Mouse (Mus musculus) neural tube, embryonic 13.5 days (tissue): ENCODE results near the gene Lix1l. TPM values are rescaled to one million over a fixed set of nuclear protein-coding genes. Genes with fewer than 3 reads are reported as not detected.

ENCODE experiments used
- ATAC-seq: fragments of 200-750 bp; cut with Nextera tagmentation; 2 replicates; pipeline ENCODE4 v1.8.0; 2017; ENCODE audit warnings: low read depth, mild to moderate bottlenecking, moderate TSS enrichment, moderate library complexity
- H3K27ac ChIP-seq: fragments of 300-500 bp; sonication (generic); replicated peaks from 2 replicates; pipeline ENCODE4 v1.5.1; 2015; ENCODE audit warnings: moderate library complexity, mild to moderate bottlenecking, inconsistent platforms
- H3K27me3 ChIP-seq: fragments of 300-500 bp; sonication (generic); 2 replicates; pipeline ENCODE4 v1.6.1; 2015; ENCODE audit warnings: mild to moderate bottlenecking, inconsistent platforms
- H3K36me3 ChIP-seq: fragments of 300-500 bp; sonication (generic); 2 replicates; pipeline ENCODE4 v1.6.1; 2015; ENCODE audit warnings: mild to moderate bottlenecking, inconsistent platforms
- H3K4me1 ChIP-seq: fragments of 300-500 bp; sonication (generic); replicated peaks from 2 replicates; pipeline ENCODE4 v1.6.1; 2015; ENCODE audit warnings: inconsistent platforms
- H3K4me2 ChIP-seq: fragments of 300-500 bp; sonication (generic); 2 replicates; pipeline ENCODE4 v1.6.1; 2015; ENCODE audit warnings: inconsistent platforms, mild to moderate bottlenecking, moderate library complexity
- H3K4me3 ChIP-seq: fragments of 300-500 bp; sonication (generic); 2 replicates; pipeline ENCODE4 v1.5.1; 2015; ENCODE audit warnings: mild to moderate bottlenecking, inconsistent platforms
- H3K9ac ChIP-seq: fragments of 300-500 bp; sonication (generic); 2 replicates; pipeline ENCODE4 v1.6.1; 2015; ENCODE audit warnings: moderate library complexity, mild to moderate bottlenecking, inconsistent platforms
- H3K9me3 ChIP-seq: fragments of 300-500 bp; sonication (generic); 2 replicates; pipeline ENCODE4 v1.6.1; 2016; ENCODE audit warnings: inconsistent platforms
- WGBS: fragments of 180-500 bp; shearing (Covaris S2); methylation state at CpG from one replicate; pipeline ENCODE4 v1.1.7; 2015; 5-methylcytosine and 5-hydroxymethylcytosine counted together
- polyA plus RNA-seq: library from polyadenylated mRNA; unstranded; fragments of >200 nt; fragmentation: Nextera tagmentation; extraction: Ambion mirVana; gene quantifications from 2 replicates; pipeline ENCODE4 v1.2.1, GENCODE M21; 2015

Gene Lix1l
- polyA plus RNA-seq = 6.0 and 7.6 TPM in 2 replicates

DNA sequence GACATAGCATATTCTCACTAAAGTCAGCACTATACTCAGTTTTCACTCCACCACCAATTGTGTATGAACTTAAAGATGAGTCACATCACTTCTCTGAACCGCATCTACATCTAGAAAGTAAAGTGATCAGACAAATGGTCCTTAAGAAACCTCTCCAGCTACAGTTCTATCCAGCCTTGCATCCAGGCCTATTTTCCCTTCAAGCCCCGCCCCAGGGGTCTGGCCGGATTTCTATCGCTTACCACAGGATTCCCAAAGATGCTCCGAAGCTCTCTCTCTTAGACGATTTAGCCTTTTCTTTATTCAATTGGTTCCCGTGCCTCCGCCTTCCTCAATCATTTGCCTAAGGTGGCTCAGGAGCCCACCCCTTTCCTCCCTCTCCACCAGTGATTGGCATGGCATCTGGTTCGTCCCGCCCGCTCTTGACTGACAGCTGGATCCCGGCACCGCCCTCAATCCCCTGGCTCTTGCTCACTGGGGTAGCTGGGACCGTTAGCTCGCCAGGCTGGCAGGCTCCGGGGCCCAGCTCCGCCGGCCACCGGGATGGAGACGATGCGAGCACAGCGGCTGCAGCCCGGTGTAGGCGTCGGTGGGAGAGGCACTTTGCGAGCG, at the start of gene Lix1l:
Gene Lix1l (plus strand): TSS at position 511 of the 612 bp plus-strand sequence.
- under 1% methylated on average over 22 of the region's 27 CpGs for WGBS
- Histone ChIP-seq H3K9ac (peak within 1 kb of the TSS; percentile 98), H3K36me3 (peaks cover 6% of the 10 kb centered on the region), H3K9me3 (no peaks in the 10 kb centered on the region), H3K4me2 (peak within 1 kb of the TSS; percentile 82), H3K27me3 (0 out of 2 replicates have a peak, but pooled peaks cover 4% of the 10 kb centered on the region), H3K4me1 (peaks cover 90% of the 10 kb centered on the region), H3K4me3 (peak within 1 kb of the TSS; percentile 84), H3K27ac (peak within 1 kb of the TSS; percentile 97)
- peak; percentile 91 for ATAC-seq

DNA sequence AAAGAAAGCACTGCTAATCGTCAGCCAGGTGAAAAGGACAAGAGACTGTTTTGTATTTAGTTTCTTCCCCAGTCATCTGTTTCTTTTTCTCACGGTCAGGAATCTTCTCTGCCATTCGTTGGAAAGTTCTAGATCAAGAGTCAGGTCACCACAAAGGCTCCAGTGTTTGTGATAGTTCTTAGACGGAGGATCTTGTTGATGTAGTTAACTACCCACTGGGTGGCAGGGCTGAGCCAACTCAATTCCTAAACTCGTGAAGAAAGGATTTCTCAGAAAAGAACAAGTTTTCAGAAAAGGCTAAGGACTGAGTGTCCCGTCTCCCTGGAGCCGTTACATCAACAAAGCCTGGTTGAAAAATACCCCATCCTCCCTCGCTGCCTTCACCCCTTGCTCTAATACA, 49.7 kb upstream of the Lix1l start:
- Histone ChIP-seq H3K27ac (no peak overlapping the region), H3K4me2 (no peak overlapping the region), H3K4me1 (peaks cover 26% of the 10 kb centered on the region), H3K9ac (no peak overlapping the region), H3K4me3 (no peak overlapping the region), H3K36me3 (no peaks in the 10 kb centered on the region), H3K27me3 (0 out of 2 replicates have a peak, but pooled peaks cover 4% of the 10 kb centered on the region), H3K9me3 (no peaks in the 10 kb centered on the region)
- WGBS = 20% methylated on average over 8 of the region's 8 CpGs
- no peak for ATAC-seq

DNA sequence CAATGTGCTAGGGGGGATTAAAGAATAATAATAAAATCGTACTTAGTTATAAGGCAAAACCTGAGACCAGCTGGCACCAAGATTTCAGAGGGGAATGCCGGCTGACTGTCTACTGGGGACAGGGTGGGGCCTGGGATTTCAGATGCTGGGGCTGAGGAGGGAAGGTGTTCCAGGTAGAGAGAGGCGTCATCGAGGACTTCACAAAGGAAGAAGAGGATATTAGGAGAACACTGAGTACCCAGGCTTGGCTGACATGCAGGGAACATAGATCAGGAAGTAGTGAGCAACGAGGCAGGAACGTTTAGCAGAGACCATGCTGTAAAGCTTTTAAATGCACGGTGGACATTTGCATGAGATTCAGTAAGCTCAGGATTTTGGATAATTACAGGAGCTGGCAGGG, 49.1 kb upstream of the Lix1l start:
- Histone ChIP-seq H3K4me2 (no peak overlapping the region), H3K9me3 (no peaks in the 10 kb centered on the region), H3K4me3 (no peak overlapping the region), H3K27ac (no peak overlapping the region), H3K27me3 (no peaks in the 10 kb centered on the region), H3K4me1 (peaks cover 33% of the 10 kb centered on the region), H3K9ac (no peak overlapping the region), H3K36me3 (no peaks in the 10 kb centered on the region)
- WGBS = 75% methylated on average over 7 of the region's 7 CpGs
- no peak for ATAC-seq

DNA sequence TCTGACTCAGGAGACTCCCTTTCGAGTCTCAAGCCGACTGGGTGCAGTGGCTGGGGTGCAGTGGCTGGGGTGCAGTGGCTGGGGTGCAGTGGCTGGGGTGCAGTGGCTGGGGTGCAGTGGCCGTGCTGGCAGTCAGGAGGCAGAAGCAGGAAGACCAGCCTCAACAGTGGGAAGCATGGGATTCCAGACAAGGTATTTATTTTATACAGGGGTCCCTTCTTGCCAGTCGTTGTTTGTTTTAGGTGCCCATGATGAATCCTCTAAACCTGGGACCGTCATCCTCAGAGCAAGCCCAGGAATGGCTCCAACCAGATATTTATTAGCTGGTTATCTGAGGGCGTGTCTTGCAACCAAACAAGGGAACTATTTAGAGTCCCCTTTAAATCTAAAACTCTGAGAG, 47.3 kb upstream of the Lix1l start:
- peaks cover 35% of the 10 kb centered on the region for H3K4me1 ChIP-seq
- 82% methylated on average over 6 of the region's 6 CpGs for WGBS
- H3K9ac ChIP-seq = no peak overlapping the region
- no peak overlapping the region for H3K4me3 ChIP-seq
- ATAC-seq = no peak
- no peaks in the 10 kb centered on the region for H3K36me3 ChIP-seq
- H3K9me3 ChIP-seq = no peaks in the 10 kb centered on the region
- H3K27me3 ChIP-seq = no peaks in the 10 kb centered on the region
- H3K4me2 ChIP-seq = no peak overlapping the region
- H3K27ac ChIP-seq = no peak overlapping the region

DNA sequence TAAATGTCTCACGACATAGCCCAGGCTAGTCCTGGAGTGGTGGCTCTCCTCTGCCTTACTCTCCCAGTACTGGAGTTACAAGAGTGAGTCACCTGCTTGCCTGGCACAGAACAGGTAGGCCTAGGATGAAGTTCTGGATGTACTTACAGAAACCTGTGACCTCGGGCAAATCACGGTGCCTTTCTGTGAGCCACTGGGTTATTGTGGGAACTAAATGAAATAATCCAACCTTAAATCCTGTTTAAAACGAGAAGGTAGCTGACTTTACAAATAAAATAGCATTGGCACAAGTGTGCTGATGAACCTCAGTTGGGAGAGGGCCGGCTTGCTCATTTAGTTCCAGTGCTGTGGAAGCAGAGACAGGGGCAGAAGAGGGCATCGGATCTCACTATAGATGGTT, 46.7 kb upstream of the Lix1l start:
- H3K4me3 ChIP-seq = no peak overlapping the region
- H3K27me3 ChIP-seq = no peaks in the 10 kb centered on the region
- no peak overlapping the region for H3K4me2 ChIP-seq
- H3K36me3 ChIP-seq = no peaks in the 10 kb centered on the region
- peaks cover 42% of the 10 kb centered on the region for H3K4me1 ChIP-seq
- WGBS = 83% methylated on average over 6 of the region's 6 CpGs
- ATAC-seq = no peak
- H3K27ac ChIP-seq = peak overlapping the region; percentile 80; the same call in 1 of the 2 replicates
- no peaks in the 10 kb centered on the region for H3K9me3 ChIP-seq
- no peak overlapping the region for H3K9ac ChIP-seq

DNA sequence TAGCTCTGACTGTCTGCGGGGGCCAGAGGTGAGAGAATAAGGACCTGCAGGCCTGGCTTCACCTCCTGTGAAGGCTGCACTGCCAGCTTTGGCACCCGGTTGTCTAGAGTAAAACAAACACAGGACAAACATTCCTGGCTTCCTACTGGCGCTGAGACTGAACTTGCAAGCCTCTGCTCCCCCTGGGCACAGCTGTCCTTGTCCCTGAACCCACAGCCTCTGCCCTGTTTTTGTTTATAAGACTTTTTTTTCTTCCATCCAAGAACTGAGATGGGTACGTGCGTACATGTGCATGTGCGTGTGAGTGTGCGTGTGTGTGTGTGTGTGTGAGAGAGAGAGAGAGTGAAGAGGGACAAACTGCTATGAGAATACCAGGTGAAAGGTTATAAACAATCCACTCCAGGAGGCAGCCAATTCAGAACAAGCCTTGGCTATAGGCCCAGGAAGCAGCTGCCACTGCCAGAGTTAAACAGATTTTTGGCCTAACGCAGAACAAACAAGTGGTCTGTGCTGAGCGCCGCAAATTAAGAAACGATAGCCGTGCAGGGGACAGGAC, 45.8 kb upstream of the Lix1l start:
- Histone ChIP-seq H3K36me3 (peaks cover 7% of the 10 kb centered on the region), H3K4me2 (peak overlapping the region; percentile 15; the same call in 1 of the 2 replicates), H3K4me3 (no peak overlapping the region), H3K4me1 (peaks cover 51% of the 10 kb centered on the region), H3K27ac (peak overlapping the region; percentile 80), H3K27me3 (no peaks in the 10 kb centered on the region), H3K9me3 (no peaks in the 10 kb centered on the region), H3K9ac (0 out of 2 replicates have a peak overlapping the region, but pooled peaks have one; percentile 31)
- 35% methylated on average over 12 of the region's 12 CpGs for WGBS
- ATAC-seq = 0 out of 2 replicates have a peak, but pooled peaks have one; percentile 10

DNA sequence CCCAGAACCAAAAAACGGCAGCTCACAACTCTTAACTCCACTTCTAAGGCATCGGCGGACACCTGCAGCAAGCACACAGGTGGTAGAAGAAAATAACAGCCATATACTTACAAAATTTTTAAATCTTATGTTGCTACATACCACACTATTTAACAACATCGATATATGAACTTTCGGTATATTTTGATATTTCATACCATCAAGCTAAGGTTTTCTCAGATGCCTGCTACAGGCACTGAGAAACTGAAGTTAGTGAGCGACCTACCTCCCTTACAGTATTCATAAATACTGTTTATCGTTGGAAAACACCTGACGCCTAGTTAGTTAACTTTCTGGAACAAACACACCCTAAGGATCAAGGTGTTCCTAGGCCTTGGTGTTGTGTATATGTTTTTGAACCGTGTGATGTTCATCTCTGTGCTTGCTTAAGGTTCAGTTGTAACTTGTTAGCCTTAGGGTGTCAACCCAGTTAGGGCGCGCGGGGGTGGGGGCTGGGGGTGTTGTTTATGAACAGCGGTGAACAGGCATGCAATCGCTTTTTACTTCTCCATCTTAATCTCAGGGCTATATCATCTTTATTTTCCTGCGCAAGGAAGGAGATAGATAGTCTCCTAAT, 44.8 kb upstream of the Lix1l start:
- Histone ChIP-seq H3K36me3 (peaks cover 17% of the 10 kb centered on the region), H3K9ac (0 out of 2 replicates have a peak overlapping the region, but pooled peaks have one; percentile 17), H3K9me3 (no peaks in the 10 kb centered on the region), H3K4me1 (peaks cover 60% of the 10 kb centered on the region), H3K27me3 (no peaks in the 10 kb centered on the region), H3K4me2 (peak overlapping the region; percentile 89), H3K4me3 (no peak overlapping the region), H3K27ac (peak overlapping the region; percentile 80)
- ATAC-seq = no peak
- WGBS = 84% methylated on average over 15 of the region's 15 CpGs

DNA sequence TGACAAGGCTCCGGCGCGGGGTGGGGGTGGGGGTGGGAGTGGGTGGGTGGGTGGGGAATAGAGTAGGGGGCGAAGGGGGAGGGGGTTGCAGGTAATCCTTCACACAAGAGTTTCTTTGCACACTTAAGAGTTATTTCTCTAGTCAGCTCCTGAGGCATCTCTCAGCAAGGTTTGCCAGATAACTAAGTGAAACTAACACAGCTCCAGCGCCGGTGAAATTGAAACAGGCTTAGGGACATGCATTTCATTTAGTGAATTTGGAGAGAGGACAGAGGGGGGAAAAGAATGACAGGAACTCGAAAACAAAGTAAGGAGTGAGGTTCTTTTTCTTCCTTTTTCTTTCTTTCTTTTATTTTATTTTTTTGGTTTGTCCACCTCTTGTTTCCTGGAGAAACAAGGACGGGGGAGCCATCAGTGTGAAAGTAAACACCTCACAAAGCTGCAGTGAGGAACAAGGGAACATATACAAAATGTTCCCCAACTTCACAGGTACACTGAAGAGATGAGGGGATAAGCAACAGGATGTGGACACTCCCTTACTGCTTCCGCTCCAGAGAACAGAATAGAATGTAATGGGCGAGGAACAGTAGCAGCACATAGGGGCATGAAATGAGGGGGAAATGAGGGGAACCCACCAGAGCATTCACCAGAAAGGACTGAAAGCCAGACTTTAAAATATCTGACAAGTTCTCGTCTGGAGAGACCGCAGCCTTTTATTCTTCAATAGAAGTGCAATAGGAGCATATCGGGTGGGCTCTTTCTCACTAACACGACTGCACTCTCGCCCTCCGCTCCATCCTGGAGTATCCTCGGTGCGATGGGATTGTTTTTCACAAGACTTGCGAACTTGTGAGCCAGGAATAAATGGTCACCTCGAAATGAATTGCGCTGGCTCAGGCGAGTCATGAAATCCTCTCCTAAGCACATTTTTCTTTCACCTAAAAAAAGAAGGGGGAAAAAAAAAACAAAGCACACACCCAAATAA, 44.0 kb upstream of the Lix1l start:
- peak overlapping the region; percentile 85 for H3K4me3 ChIP-seq
- H3K36me3 ChIP-seq = peaks cover 21% of the 10 kb centered on the region
- H3K9ac ChIP-seq = peak overlapping the region; percentile 68
- WGBS = 14% methylated on average over 22 of the region's 22 CpGs
- H3K27ac ChIP-seq = peak overlapping the region; percentile 85
- H3K27me3 ChIP-seq = no peaks in the 10 kb centered on the region
- peak overlapping the region; percentile 89 for H3K4me2 ChIP-seq
- no peaks in the 10 kb centered on the region for H3K9me3 ChIP-seq
- H3K4me1 ChIP-seq = peaks cover 69% of the 10 kb centered on the region
- ATAC-seq = 0 out of 2 replicates have a peak, but pooled peaks have one; percentile 8

DNA sequence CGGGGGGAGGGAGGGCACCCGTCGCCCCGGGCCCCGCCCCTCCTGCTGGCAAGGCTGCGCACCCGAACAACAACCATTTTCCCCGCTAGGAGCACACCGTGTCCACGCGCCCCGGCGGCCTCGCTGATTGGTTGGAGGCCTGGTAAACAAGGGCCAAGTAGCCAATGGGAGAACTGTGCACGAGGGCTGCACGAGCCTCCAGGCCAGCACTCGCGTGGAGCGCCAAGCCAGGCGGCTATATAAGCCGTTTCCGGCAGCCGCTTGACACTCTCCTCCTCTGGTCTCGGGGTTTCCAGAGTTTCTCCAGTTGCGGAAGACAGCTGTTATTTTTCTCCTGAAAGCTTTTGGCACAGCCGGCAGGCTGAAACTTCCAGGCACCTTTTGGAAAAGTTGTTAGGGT, 43.3 kb upstream of the Lix1l start, which contains the start of gene Txnip:
Gene Txnip (plus strand): TSS at position 264 of the 400 bp plus-strand sequence.
- H3K4me1 ChIP-seq = peaks cover 73% of the 10 kb centered on the region
- no peaks in the 10 kb centered on the region for H3K27me3 ChIP-seq
- peak within 1 kb of the TSS; percentile 85 for H3K27ac ChIP-seq
- H3K36me3 ChIP-seq = peaks cover 21% of the 10 kb centered on the region
- no peaks in the 10 kb centered on the region for H3K9me3 ChIP-seq
- peak within 1 kb of the TSS; percentile 85 for H3K9ac ChIP-seq
- peak within 1 kb of the TSS; percentile 85 for H3K4me3 ChIP-seq
- ATAC-seq = peak; percentile 99
- peak within 1 kb of the TSS; percentile 89 for H3K4me2 ChIP-seq
- under 1% methylated on average over 26 of the region's 26 CpGs for WGBS

DNA sequence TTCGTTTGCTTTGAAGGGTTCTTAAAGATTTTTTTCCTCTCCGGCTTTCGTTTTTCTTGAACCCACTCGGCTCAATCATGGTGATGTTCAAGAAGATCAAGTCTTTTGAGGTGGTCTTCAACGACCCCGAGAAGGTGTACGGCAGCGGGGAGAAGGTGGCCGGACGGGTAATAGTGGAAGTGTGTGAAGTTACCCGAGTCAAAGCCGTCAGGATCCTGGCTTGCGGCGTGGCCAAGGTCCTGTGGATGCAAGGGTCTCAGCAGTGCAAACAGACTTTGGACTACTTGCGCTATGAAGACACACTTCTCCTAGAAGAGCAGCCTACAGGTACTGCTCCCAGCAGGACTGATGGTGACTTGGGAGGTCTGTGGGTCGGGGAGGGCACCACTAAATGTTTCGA, 42.8 kb upstream of the Lix1l start:
- Histone ChIP-seq H3K27ac (peak overlapping the region; percentile 79), H3K4me3 (peak overlapping the region; percentile 85), H3K4me2 (peak overlapping the region; percentile 89), H3K36me3 (peaks cover 21% of the 10 kb centered on the region), H3K4me1 (peaks cover 73% of the 10 kb centered on the region), H3K9me3 (no peaks in the 10 kb centered on the region), H3K27me3 (no peaks in the 10 kb centered on the region), H3K9ac (peak overlapping the region; percentile 85)
- peak; percentile 36; the same call in 1 of the 2 replicates for ATAC-seq
- WGBS = 2% methylated on average over 17 of the region's 17 CpGs

DNA sequence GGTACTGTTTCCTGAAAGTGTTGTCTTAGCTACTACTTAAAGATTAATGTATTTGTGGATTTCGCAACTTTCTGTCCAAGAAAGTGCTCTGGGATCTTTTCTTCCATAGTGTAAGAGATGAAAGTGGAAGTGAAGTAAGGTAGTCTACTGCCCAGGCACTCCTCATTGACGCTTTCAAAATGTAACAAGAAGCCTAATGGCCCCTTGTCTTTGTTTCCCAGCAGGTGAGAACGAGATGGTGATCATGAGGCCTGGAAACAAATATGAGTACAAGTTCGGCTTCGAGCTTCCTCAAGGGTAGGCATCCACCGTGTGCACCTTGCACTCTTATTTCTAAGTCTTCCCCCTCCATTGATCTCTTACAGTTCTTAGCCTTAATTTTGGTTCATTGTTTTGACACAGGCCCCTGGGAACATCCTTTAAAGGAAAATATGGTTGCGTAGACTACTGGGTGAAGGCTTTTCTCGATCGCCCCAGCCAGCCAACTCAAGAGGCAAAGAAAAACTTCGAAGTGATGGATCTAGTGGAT, 42.2 kb upstream of the Lix1l start:
- Histone ChIP-seq H3K27ac (peak overlapping the region; percentile 79), H3K27me3 (no peaks in the 10 kb centered on the region), H3K4me2 (peak overlapping the region; percentile 89), H3K9ac (peak overlapping the region; percentile 85), H3K4me3 (peak overlapping the region; percentile 85), H3K4me1 (peaks cover 74% of the 10 kb centered on the region), H3K9me3 (no peaks in the 10 kb centered on the region), H3K36me3 (peaks cover 21% of the 10 kb centered on the region)
- ATAC-seq = no peak
- WGBS = 33% methylated on average over 10 of the region's 10 CpGs
